Mouse (Mus musculus) ZHBTc4 (cell line): ENCODE results near the gene Wipi1.

ENCODE experiments used
- DNase-seq: peaks from one replicate; pipeline ENCODE4 v3.0.0-alpha.2; 2011; ENCODE audit warnings: low read depth, low spot score

Gene Wipi1

GRCm38 (mm10) chr11:109578536-109578935, 33.2 kb downstream of the Wipi1 start:
- DNase-seq: no peak

GRCm38 (mm10) chr11:109575832-109576231, 35.9 kb downstream of the Wipi1 start:
- DNase-seq: no peak

- no peak for DNase-seq
These were observed 37.2 kb downstream of the Wipi1 start for GRCm38 (mm10) chr11:109574604-109575003.

GRCm38 (mm10) chr11:109572051-109572450, 39.7 kb downstream of the Wipi1 start:
- no peak for DNase-seq

- no peak for DNase-seq
These were observed 42.0 kb downstream of the Wipi1 start for GRCm38 (mm10) chr11:109569809-109570208.

- no peak for DNase-seq
These were observed 42.7 kb downstream of the Wipi1 start for GRCm38 (mm10) chr11:109569007-109569618.

- no peak for DNase-seq
These were observed 47.1 kb downstream of the Wipi1 start for GRCm38 (mm10) chr11:109564466-109565214.

- no peak for DNase-seq
These were observed 48.1 kb downstream of the Wipi1 start for GRCm38 (mm10) chr11:109563708-109564107.

GRCm38 (mm10) chr11:109561445-109561844, 50.3 kb downstream of the Wipi1 start:
- DNase-seq: no peak

- peak; percentile 77 for DNase-seq
These were observed 50.9 kb downstream of the Wipi1 start for GRCm38 (mm10) chr11:109560793-109561257.

- DNase-seq: no peak
These were observed 52.5 kb downstream of the Wipi1 start for GRCm38 (mm10) chr11:109559241-109559640.

- DNase-seq: no peak
These were observed 54.3 kb downstream of the Wipi1 start for GRCm38 (mm10) chr11:109557419-109557818.

- no peak for DNase-seq
These were observed 55.6 kb downstream of the Wipi1 start for GRCm38 (mm10) chr11:109556130-109556529.

- DNase-seq: no peak
These were observed 57.3 kb downstream of the Wipi1 start for GRCm38 (mm10) chr11:109554443-109554842.

GRCm38 (mm10) chr11:109553921-109554320, 57.8 kb downstream of the Wipi1 start:
- no peak for DNase-seq

- no peak for DNase-seq
These were observed 62.0 kb downstream of the Wipi1 start for GRCm38 (mm10) chr11:109549599-109550290.

- no peak for DNase-seq
These were observed 64.1 kb downstream of the Wipi1 start for GRCm38 (mm10) chr11:109547652-109548051.

- no peak for DNase-seq
These were observed 65.3 kb downstream of the Wipi1 start for GRCm38 (mm10) chr11:109546305-109547001.

- DNase-seq: no peak
These were observed 66.0 kb downstream of the Wipi1 start for GRCm38 (mm10) chr11:109545700-109546143.

- no peak for DNase-seq
These were observed 66.5 kb downstream of the Wipi1 start for GRCm38 (mm10) chr11:109545265-109545664.

GRCm38 (mm10) chr11:109544432-109544831, 67.3 kb downstream of the Wipi1 start:
- DNase-seq: no peak

GRCm38 (mm10) chr11:109543466-109543865, 68.3 kb downstream of the Wipi1 start:
- no peak for DNase-seq
